Mouse (Mus musculus) hindbrain, embryonic 11.5 days (tissue): ENCODE results near the gene Arid3c. TPM values are rescaled to one million over a fixed set of nuclear protein-coding genes. Genes with fewer than 3 reads are reported as not detected.
"Not testable (repeated sequence)": the region's sequence is repeated elsewhere in the genome, so short reads cannot be mapped to it uniquely, and the experiment has no call there.

Experiments used
- ATAC-seq: fragments of 200-750 bp; cut with Nextera tagmentation; 2 replicates; pipeline ENCODE4 v1.8.0; 2017; ENCODE audit warnings: mild to moderate bottlenecking, moderate TSS enrichment, moderate library complexity; ENCODE audit not compliant: low FRiP score
- DNase-seq: peaks from one replicate; pipeline ENCODE4 v3.0.0-alpha.2; 2015; ENCODE audit warnings: low spot score
- H3K27ac ChIP-seq: fragments of 300-500 bp; sonication (generic); 2 replicates; pipeline ENCODE4 v1.5.1; 2014; ENCODE audit warnings: mild to moderate bottlenecking, low read depth, low read length
- H3K27me3 ChIP-seq: fragments of 300-500 bp; sonication (generic); 2 replicates; pipeline ENCODE4 v1.6.1; 2014; ENCODE audit warnings: mild to moderate bottlenecking, low read length, moderate library complexity, mixed read lengths; ENCODE audit not compliant: control insufficient read depth, insufficient read depth
- H3K36me3 ChIP-seq: fragments of 300-500 bp; sonication (generic); 2 replicates; pipeline ENCODE4 v1.6.1; 2014; ENCODE audit warnings: mild to moderate bottlenecking, low read length, moderate library complexity, mixed read lengths; ENCODE audit not compliant: control insufficient read depth, insufficient read depth
- H3K4me1 ChIP-seq: fragments of 300-500 bp; sonication (generic); replicated peaks from 2 replicates; pipeline ENCODE4 v1.6.1; 2014; ENCODE audit warnings: low read length, mixed read lengths; ENCODE audit not compliant: control insufficient read depth, insufficient read depth
- H3K4me2 ChIP-seq: fragments of 300-500 bp; sonication (generic); replicated peaks from 2 replicates; pipeline ENCODE4 v1.6.1; 2014; ENCODE audit warnings: mild to moderate bottlenecking, low read depth, low read length
- H3K4me3 ChIP-seq: fragments of 300-500 bp; sonication (generic); 2 replicates; pipeline ENCODE4 v1.5.1; 2014; ENCODE audit warnings: low read depth, low read length
- H3K9ac ChIP-seq: fragments of 300-500 bp; sonication (generic); 2 replicates; pipeline ENCODE4 v1.6.1; 2014; ENCODE audit warnings: low read depth, low read length
- H3K9me3 ChIP-seq: fragments of 300-500 bp; sonication (generic); 2 replicates; pipeline ENCODE4 v1.6.1; 2016; ENCODE audit warnings: low read length; ENCODE audit not compliant: control insufficient read depth
- WGBS: fragments of 180-500 bp; shearing (Covaris S2); extraction: QIAGEN DNeasy Blood & Tissue Kit; methylation state at CpG from one replicate; pipeline ENCODE4 v1.1.7; 2014; 5-methylcytosine and 5-hydroxymethylcytosine counted together
- polyA plus RNA-seq: library from polyadenylated mRNA; unstranded; fragments of >200 nt; fragmentation: Nextera tagmentation; extraction: Ambion mirVana; gene quantifications from 2 replicates; pipeline ENCODE4 v1.2.1, GENCODE M21; 2014

Gene Arid3c
- polyA plus RNA-seq = 0.68 and 0.93 TPM in 2 replicates

DNA sequence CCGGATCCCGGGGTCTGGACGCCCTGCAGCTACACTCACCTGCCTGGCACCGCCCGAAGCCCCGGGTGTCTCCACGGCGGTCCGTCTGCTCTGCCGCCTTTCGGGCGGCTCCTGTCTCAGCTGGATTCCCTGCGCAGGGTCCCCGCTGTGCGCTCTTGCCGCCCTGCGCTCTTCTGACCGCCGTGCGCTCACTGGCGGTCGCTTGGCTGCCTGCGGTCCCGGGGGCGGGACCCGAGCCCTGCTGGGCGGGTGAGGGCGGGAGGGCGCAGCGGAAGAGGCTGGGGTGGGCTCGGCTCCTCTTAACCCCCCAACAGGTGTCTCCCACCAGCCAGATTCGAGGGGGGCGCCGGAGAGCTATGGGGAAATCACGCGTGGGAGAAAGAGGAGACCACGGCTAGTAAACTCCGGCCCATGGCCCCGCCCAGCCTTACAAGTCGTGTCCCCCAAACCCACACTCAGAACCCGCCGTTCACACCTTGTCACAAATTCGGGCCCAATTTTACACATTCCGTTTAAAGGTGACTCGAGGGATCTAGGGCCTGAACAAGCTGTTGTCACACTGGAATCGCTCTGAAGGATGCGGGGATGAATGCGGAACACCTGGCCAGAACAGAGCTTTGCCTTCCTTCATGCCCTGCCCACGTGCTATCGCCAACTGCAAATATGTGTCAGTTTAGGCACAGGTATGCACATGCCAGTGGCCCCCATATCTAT lies at the start of gene Arid3c:
TSS of gene Arid3c (minus strand) at position 91 of the 714 bp plus-strand sequence.
- Histone ChIP-seq H3K4me2 (peak within 1 kb of the TSS; percentile 67), H3K27me3 (peaks cover 53% of the 10 kb centered on the region), H3K9me3 (no peaks in the 10 kb centered on the region), H3K4me1 (peaks cover 8% of the 10 kb centered on the region), H3K36me3 (no peaks in the 10 kb centered on the region), H3K27ac (no peak within 1 kb of the TSS), H3K4me3 (peak within 1 kb of the TSS; percentile 23), H3K9ac (0 out of 2 replicates have a peak within 1 kb of the TSS, but pooled peaks have one; percentile 15)
- WGBS = 3% methylated on average over 46 of the region's 50 CpGs
- DNase-seq (peak; percentile 57), ATAC-seq (no peak)

DNA sequence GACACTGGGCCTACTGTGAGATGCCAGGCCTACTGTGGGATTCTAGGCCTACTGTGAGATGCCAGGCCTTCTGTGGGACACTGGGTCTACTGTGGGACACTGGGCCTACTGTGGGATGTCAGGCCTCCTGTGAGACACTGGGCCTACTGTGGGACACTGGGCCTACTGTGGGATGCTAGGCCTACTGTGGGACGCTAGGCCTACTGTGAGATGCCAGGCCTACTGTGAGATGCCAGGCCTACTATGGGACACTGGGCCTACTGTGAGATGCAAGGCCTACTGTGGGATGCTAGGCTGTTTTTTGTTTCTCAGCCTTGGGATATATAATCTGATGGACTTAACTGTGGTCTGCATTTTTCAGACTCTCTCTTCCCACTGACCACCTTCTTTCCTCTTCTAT lies 44.9 kb upstream of the Arid3c start:
- not testable (repeated sequence) for H3K9me3 ChIP-seq, H3K9ac ChIP-seq, H3K27me3 ChIP-seq, ATAC-seq, H3K27ac ChIP-seq, DNase-seq, H3K36me3 ChIP-seq, H3K4me3 ChIP-seq, H3K4me1 ChIP-seq, H3K4me2 ChIP-seq
- 75% methylated on average over 1 of the region's 1 CpGs for WGBS

DNA sequence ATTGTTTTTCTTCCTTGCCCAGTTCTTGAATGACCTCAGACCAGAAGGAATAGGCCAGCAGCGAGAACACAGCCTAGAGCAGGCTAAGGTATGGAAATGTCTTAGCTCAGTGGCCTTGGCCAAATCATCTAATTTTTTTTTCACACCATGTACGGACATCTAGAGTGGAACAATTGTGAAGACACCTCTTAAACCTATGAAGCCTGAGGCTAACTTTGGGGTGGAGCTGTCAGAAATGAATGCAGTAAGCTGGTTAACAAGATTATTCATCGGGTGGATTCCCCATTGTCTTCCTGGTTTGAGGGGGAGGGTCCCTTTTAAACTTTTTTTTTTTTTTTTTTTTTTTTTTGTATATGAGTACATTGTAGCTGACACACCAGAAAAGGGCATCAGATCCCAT lies 43.6 kb upstream of the Arid3c start:
- ATAC-seq, H3K9me3 ChIP-seq, DNase-seq, H3K9ac ChIP-seq, H3K4me1 ChIP-seq, H3K27ac ChIP-seq, H3K27me3 ChIP-seq, H3K36me3 ChIP-seq: not testable (repeated sequence)
- WGBS = 66% methylated on average over 3 of the region's 3 CpGs
- H3K4me3 ChIP-seq = peak overlapping the region; percentile 34
- peak overlapping the region; percentile 43 for H3K4me2 ChIP-seq

DNA sequence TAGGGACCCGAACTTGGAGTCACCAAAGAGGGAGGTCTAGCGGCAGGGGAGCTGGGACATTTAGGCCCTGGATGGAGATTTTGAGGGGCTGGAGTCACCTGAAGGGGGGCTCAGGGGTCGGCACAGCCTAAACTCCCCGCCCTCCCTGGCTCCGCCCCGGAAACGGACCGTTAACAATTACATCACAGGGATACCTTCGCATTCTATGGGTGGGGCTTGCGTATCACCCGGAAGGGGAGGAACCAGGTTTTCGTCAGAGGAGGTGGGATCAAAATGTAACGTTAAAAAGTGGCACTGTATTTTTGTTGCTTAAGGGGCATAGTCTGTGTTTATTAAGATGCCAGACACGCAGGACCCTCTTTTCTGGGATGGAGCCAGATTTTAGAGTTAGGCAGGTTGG lies 43.1 kb upstream of the Arid3c start, which contains the start of gene Ccl27a:
TSS of gene Ccl27a (minus strand) at position 246 of the 400 bp plus-strand sequence.
- not testable (repeated sequence) for H3K4me1 ChIP-seq, H3K9me3 ChIP-seq, ATAC-seq, H3K27me3 ChIP-seq, H3K27ac ChIP-seq, H3K36me3 ChIP-seq
- peak within 1 kb of the TSS; percentile 34 for H3K4me3 ChIP-seq
- 0 out of 2 replicates have a peak within 1 kb of the TSS, but pooled peaks have one; percentile 37 for H3K9ac ChIP-seq
- WGBS = under 1% methylated on average over 12 of the region's 14 CpGs
- DNase-seq = peak; percentile 90
- peak within 1 kb of the TSS; percentile 43 for H3K4me2 ChIP-seq

DNA sequence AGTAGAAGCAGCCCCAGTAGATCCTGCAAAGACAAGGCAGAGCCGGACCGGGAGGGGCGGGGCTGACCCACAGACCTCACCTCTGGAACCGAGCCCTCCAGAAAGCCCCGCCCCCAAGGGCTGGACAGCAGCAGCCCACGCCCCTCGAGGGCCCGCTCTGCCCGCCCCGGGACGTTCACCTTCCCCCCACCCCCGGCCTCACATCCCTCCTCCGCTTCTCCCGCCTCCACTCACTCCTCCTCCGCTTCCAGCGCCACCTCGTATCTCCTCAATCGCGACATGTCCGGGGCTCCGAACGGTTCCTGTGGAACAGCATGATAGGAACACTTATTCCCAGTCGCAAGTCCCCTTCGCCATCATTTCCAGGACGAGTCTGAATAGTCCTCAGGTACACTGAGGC lies 42.6 kb upstream of the Arid3c start:
- Histone ChIP-seq H3K4me2 (peak overlapping the region; percentile 37), H3K9ac (0 out of 2 replicates have a peak overlapping the region, but pooled peaks have one; percentile 37), H3K4me3 (peak overlapping the region; percentile 34)
- H3K27ac ChIP-seq, H3K9me3 ChIP-seq, H3K36me3 ChIP-seq, H3K27me3 ChIP-seq, ATAC-seq, H3K4me1 ChIP-seq: not testable (repeated sequence)
- peak; percentile 60 for DNase-seq
- 1% methylated on average over 13 of the region's 25 CpGs for WGBS

DNA sequence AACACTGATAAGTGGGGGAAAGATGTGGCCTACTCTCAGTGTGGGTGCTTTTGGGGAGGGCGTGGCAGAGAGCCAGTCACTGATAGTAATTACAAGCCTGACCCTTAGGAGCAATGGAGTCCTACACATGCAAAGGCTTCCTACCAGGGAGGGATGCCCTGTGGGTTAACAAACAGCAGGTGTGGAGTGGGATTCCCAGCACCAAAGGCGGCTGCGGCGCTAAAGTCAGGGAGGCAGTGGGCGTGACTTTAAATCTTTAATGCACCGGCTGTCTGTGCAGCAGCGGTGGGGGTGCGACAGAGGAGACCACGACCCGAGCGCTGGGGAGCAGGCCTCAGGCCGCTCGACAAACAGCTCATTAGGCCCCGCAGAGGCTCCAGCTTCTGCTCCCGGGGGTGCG lies 42.0 kb upstream of the Arid3c start:
- H3K27me3 ChIP-seq, H3K36me3 ChIP-seq, H3K4me1 ChIP-seq, H3K9ac ChIP-seq, ATAC-seq, H3K9me3 ChIP-seq, H3K27ac ChIP-seq: not testable (repeated sequence)
- WGBS = 1% methylated on average over 5 of the region's 16 CpGs
- H3K4me3 ChIP-seq = peak overlapping the region; percentile 13; the same call in 1 of the 2 replicates
- peak; percentile 21 for DNase-seq
- 0 out of 2 replicates have a peak overlapping the region, but pooled peaks have one; percentile 18 for H3K4me2 ChIP-seq

DNA sequence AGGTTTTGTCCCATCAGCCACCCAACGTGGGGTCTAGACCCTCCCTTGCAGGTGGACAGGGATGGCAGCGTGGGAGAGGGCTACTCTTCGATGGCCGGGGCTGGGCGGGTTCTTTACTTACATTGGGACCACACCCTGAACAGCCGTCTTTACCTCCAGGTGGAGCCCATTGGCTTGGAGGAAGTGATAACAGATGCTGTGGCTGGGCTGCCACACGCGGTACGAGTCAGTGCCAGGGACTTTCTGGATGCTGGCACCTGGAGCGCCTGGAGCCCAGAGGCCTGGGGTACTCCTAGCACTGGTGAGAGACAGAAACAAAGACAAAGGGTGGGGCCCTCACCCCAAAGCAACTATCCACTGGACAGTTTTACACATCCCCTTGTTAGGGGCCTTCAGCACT lies 36.4 kb upstream of the Arid3c start:
- ATAC-seq, H3K4me3 ChIP-seq, H3K9me3 ChIP-seq, DNase-seq, H3K4me1 ChIP-seq, H3K36me3 ChIP-seq, H3K27ac ChIP-seq, H3K27me3 ChIP-seq, H3K9ac ChIP-seq, H3K4me2 ChIP-seq: not testable (repeated sequence)
- 90% methylated on average over 10 of the region's 10 CpGs for WGBS

DNA sequence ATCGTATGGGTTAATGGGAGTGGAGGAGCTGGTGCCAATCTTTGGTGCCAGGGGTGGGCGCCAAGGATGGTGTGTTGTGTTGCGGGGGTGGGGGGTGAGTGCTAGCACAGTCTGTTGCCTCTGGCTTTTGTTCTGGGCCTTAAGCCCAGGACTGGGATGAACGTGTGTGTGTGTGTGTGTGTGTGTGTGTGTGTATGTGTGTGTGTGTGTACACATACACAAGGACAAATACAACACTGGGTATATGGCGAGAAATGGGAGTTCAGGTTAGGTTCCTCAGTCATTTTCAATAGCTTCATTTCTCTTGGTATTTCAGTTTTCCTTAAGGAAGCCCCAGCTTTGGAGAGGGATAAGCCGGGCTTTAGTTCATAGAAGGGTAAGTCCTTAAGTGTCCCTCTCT lies 32.2 kb upstream of the Arid3c start:
- not testable (repeated sequence) for H3K27ac ChIP-seq, H3K9ac ChIP-seq, H3K36me3 ChIP-seq, H3K4me3 ChIP-seq, H3K4me1 ChIP-seq, DNase-seq, H3K4me2 ChIP-seq, H3K27me3 ChIP-seq, ATAC-seq, H3K9me3 ChIP-seq
- WGBS = 80% methylated on average over 3 of the region's 6 CpGs

DNA sequence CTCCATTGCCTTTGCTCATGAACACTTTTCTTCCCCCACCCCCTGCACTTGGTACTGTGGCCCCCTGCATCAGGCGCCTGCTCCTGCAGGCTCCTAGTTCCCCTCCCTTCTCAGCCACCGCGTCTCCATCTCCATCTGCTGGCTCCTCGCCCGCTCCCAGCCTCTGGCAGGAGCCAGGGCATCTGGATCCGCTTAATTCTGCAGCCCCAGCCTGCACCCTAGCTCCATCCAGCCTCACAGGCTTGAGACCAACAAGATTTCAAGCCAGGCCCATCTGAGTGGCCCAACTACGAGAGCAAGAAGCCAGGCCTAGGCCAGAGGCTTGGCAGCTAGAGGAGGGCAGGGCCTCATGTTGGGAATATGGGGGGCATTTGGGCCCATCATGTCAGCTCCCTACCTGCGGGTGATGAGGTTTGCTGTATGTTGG lies 31.8 kb upstream of the Arid3c start:
- 48% methylated on average over 8 of the region's 8 CpGs for WGBS
- peak overlapping the region; percentile 28; the same call in 1 of the 2 replicates for H3K9ac ChIP-seq
- H3K9me3 ChIP-seq, H3K4me1 ChIP-seq, ATAC-seq, H3K36me3 ChIP-seq, H3K4me2 ChIP-seq, H3K4me3 ChIP-seq, H3K27me3 ChIP-seq: not testable (repeated sequence)
- peak; percentile 25 for DNase-seq
- H3K27ac ChIP-seq = peak overlapping the region; percentile 34; the same call in 1 of the 2 replicates
